Mouse (Mus musculus) heart, embryonic 12.5 days (tissue): ENCODE data around the gene Pla1a. TPM values are rescaled to one million over a fixed set of nuclear protein-coding genes. Genes with fewer than 3 reads are reported as not detected.
"Not testable (repeated sequence)": the region's sequence is repeated elsewhere in the genome, so short reads cannot be mapped to it uniquely, and the experiment has no call there.

ENCODE experiments used
- ATAC-seq: fragments of 200-750 bp; cut with Nextera tagmentation; 2 replicates; pipeline ENCODE4 v1.8.0; 2017; ENCODE audit warnings: moderate TSS enrichment, moderate library complexity; ENCODE audit not compliant: insufficient number of reproducible peaks, low FRiP score
- H3K27ac ChIP-seq: fragments of 300-500 bp; sonication (generic); 2 replicates; pipeline ENCODE4 v1.5.1; 2016; ENCODE audit warnings: mild to moderate bottlenecking, moderate library complexity; ENCODE audit not compliant: poor library complexity, severe bottlenecking
- H3K27me3 ChIP-seq: fragments of 300-500 bp; sonication (generic); replicated peaks from 2 replicates; pipeline ENCODE4 v1.6.1; 2016; ENCODE audit warnings: mild to moderate bottlenecking, moderate library complexity
- H3K36me3 ChIP-seq: fragments of 300-500 bp; sonication (generic); 2 replicates; pipeline ENCODE4 v1.6.1; 2016; ENCODE audit warnings: mild to moderate bottlenecking, moderate library complexity
- H3K4me1 ChIP-seq: fragments of 300-500 bp; sonication (generic); replicated peaks from 2 replicates; pipeline ENCODE4 v1.6.1; 2016; ENCODE audit warnings: mild to moderate bottlenecking
- H3K4me2 ChIP-seq: fragments of 300-500 bp; sonication (generic); 2 replicates; pipeline ENCODE4 v1.6.1; 2016; ENCODE audit warnings: mild to moderate bottlenecking, moderate library complexity
- H3K4me3 ChIP-seq: fragments of 300-500 bp; sonication (generic); 2 replicates; pipeline ENCODE4 v1.5.1; 2016; ENCODE audit warnings: mild to moderate bottlenecking
- H3K9ac ChIP-seq: fragments of 300-500 bp; sonication (generic); 2 replicates; pipeline ENCODE4 v1.6.1; 2016; ENCODE audit warnings: mild to moderate bottlenecking, moderate library complexity
- H3K9me3 ChIP-seq: fragments of 300-500 bp; sonication (generic); replicated peaks from 2 replicates; pipeline ENCODE4 v1.6.1; 2016; ENCODE audit warnings: mild to moderate bottlenecking, moderate library complexity
- WGBS: fragments of 180-500 bp; shearing (Covaris S2); methylation state at CpG from one replicate; pipeline ENCODE4 v1.1.7; 2016; 5-methylcytosine and 5-hydroxymethylcytosine counted together
- polyA plus RNA-seq: library from polyadenylated mRNA; unstranded; fragments of >200 nt; fragmentation: Nextera tagmentation; extraction: Ambion mirVana; gene quantifications from 2 replicates; pipeline ENCODE4 v1.2.1, GENCODE M21; 2016

Gene Pla1a
- 0.17 and 0.28 TPM in 2 replicates for polyA plus RNA-seq

DNA sequence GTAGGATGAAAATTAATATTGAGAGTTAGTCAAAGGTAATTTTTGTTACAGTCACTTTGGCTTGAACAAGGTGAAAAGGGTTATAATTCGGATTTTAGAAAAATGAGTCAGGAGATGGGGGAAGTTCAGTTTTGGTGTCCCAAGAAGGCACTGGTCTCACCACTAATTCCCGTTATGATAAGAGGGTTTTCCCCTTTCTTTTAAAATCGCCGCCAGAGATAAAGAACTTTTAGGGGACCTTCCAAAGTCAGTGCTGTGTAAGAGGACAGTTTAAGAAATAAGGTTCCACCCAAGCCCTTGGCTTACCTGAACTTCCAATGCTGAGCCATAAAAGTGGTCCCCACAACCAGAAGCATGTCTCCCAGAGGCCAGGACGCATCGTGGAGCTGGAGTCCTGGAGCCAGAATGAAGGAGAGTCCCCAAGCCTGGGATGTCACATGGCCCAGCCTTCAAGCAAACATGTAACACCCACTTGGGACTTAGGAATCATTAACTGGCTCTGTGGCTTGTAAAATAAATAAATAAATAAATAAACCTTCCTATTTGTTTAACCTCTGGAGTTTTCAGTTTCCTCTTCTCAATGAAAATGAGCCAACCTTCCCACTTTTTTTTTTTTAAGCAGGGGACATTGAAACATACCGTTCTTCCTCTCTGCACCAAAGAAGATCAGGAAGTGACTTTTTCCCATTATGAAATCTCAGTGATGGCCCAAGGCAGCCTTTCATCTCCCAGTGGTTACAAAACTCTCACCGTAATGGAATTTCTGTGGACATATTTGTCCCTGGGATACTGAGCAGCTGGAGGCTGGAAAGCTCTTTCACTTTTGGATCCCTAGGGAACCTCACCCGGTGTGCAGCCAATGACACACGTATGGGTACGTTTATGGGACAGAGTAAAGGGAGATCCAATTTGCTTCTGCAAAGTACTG is at the start of gene Pla1a:
TSS of gene Pla1a (minus strand) at position 648 of the 928 bp plus-strand sequence.
- WGBS, result 74% methylated on average over 11 of the region's 11 CpGs
- ATAC-seq, result no peak
- Histone ChIP-seq H3K4me3 (no peak within 1 kb of the TSS), H3K27me3 (no peaks in the 10 kb centered on the region), H3K4me2 (peak within 1 kb of the TSS; percentile 35), H3K9me3 (no peaks in the 10 kb centered on the region), H3K4me1 (peaks cover 15% of the 10 kb centered on the region), H3K9ac (no peak within 1 kb of the TSS; the same call in 1 of the 2 replicates), H3K36me3 (no peaks in the 10 kb centered on the region), H3K27ac (no peak within 1 kb of the TSS)

DNA sequence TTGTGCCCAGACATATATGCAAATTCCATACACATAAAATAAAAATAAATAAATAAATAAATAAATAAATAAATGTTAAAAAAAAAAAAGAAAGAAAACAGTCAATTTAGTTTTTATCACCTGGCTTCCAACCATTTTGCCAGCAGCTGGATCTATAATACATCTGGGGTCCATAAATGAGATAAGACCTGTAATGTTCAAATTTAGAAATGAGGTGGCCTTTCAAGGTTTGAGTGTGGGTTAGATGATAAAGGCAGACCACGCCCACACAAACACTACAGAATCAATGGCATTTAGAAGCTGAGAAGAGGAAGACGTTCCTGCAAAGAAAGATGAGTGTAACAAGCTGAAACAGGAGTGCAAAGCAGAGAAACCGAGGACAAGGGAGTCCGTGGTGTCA is 48.4 kb upstream of the Pla1a start:
- Histone ChIP-seq H3K9ac (no peak overlapping the region), H3K27me3 (peaks cover 9% of the 10 kb centered on the region; the same call in 1 of the 2 replicates), H3K4me3 (no peak overlapping the region), H3K4me1 (peaks cover 17% of the 10 kb centered on the region), H3K4me2 (no peak overlapping the region), H3K36me3 (no peaks in the 10 kb centered on the region), H3K9me3 (no peaks in the 10 kb centered on the region), H3K27ac (no peak overlapping the region)
- WGBS, result 59% methylated on average over 4 of the region's 4 CpGs
- ATAC-seq, result no peak

DNA sequence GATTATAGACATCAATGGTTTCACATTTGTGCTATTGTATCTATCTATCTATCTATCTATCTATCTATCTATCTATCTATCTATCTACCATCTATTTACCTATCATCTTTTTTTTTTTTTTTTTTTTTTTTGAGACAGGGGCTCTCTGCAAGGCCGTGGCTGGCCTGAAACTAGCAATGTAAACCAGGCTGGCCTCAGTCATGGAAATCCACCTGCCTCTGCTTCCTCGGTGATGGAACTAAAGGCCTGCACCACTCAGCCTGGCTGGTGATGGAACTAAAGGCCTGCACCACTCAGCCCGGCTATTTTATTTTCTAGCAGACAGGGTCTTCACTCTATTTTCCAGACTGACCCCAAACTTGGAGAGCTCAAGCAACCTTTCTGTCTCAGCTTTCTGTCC is 45.4 kb upstream of the Pla1a start:
- no peaks in the 10 kb centered on the region for H3K9me3 ChIP-seq
- no peak overlapping the region for H3K27ac ChIP-seq
- ATAC-seq, result no peak
- no peaks in the 10 kb centered on the region for H3K36me3 ChIP-seq
- H3K4me3 ChIP-seq, result no peak overlapping the region
- H3K4me2 ChIP-seq, result no peak overlapping the region
- peaks cover 14% of the 10 kb centered on the region for H3K4me1 ChIP-seq
- 83% methylated on average over 3 of the region's 3 CpGs for WGBS
- H3K9ac ChIP-seq, result no peak overlapping the region
- H3K27me3 ChIP-seq, result no peaks in the 10 kb centered on the region; the same call in 1 of the 2 replicates

DNA sequence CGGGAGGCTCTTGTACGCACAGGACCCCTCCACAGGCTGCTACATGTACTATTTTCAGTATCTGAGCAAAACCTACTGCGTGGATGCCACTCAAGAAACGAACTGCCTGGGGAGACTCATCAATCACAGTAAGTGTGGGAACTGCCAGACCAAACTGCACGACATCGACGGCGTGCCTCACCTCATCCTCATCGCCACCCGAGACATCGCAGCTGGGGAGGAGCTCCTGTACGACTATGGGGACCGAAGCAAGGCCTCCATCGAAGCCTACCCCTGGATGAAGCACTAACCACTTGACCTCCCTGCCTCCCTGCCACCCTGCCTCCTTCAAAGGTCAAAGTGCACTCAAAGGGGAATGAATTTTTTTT is 44.3 kb upstream of the Pla1a start:
- 33% methylated on average over 14 of the region's 14 CpGs for WGBS
- H3K36me3 ChIP-seq, H3K9me3 ChIP-seq, H3K4me1 ChIP-seq, H3K27me3 ChIP-seq: not testable (repeated sequence)
- Histone ChIP-seq H3K9ac (peak overlapping the region; percentile 71; the same call in 1 of the 2 replicates), H3K27ac (peak overlapping the region; percentile 94; the same call in 1 of the 2 replicates), H3K4me3 (peak overlapping the region; percentile 48), H3K4me2 (peak overlapping the region; percentile 81)
- ATAC-seq, result 0 out of 2 replicates have a peak, but pooled peaks have one; percentile 26

DNA sequence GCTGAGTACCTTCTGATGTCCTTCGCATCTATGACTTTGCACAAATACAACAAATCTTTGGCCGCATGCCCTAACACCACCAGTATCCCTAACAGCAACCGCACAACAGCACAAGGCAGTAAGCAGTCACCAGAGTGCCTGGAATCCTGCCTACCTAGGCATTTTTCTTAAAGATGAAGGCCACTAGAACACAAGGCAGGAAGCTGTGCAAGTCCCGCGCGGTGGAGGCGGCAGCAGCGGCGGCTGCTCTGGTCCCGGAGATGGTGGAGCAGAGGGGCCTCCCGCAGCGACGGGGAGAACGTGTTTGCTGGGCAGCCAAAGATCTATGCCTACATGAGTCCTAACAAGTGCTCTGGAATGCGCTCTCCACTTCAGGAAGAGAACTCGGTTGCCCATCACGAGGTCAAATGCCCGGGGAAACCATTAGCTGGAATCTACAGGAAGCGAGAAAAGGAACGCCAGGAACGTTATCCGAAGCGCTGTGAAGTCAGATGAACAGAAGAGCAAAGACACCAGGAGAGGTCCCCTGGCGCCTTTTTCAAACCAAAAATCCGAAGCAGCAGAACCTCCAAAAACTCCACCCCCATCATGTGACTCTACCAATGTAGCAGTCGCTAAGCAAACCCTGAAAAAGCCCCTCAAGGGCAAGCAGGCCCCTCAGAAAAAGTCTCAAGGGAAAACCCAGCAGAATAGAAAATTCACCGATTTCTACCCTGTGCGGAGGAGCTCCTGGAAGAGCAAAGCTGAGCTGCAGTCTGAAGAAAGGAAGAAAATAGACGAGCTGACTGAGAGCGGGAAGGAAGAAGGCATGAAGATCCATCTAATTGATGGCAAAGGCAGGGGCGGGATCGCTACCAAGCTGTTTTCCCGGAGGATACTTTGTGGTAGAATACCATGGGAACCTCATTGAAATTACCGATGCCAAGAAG is 43.6 kb upstream of the Pla1a start:
- H3K4me1 ChIP-seq, result peaks cover 10% of the 10 kb centered on the region
- H3K4me2 ChIP-seq, result peak overlapping the region; percentile 81
- peak overlapping the region; percentile 94 for H3K27ac ChIP-seq
- H3K36me3 ChIP-seq, result no peaks in the 10 kb centered on the region
- 7% methylated on average over 34 of the region's 34 CpGs for WGBS
- 0 out of 2 replicates have a peak, but pooled peaks have one; percentile 17 for ATAC-seq
- peak overlapping the region; percentile 48 for H3K4me3 ChIP-seq
- H3K27me3 ChIP-seq, result no peaks in the 10 kb centered on the region
- H3K9ac ChIP-seq, result peak overlapping the region; percentile 71
- H3K9me3 ChIP-seq, result no peaks in the 10 kb centered on the region

DNA sequence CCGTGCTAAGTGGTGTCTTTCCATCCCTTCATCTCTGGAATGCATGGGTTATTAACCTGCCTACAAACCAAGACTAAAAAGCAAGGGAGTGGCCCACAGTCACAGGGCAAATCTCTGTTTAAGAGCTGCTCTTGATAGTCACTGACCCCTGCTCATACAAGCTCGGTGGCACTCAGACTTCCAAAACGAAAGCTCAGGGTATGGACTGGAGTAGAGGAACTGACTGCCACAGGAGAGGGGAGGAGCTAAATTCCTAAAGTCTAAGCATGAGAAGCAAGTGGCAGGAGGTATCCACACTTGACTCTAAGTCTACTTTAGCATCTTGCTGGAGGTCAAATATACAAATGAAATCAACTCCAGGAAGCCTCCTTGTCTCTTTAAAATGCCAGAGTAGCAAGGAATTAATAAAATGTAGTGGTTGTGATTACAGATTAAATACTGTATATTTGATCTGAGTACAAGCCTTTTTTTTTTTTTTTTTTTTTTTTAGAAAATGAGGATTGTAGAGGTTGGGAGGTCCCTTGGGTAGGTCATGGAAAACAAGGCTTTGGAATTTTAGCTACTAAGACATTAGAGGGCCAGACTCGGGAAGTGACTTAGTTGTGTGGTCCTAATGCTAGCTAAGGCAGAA is 42.9 kb upstream of the Pla1a start:
- WGBS, result 21% methylated on average over 4 of the region's 4 CpGs
- no peaks in the 10 kb centered on the region for H3K27me3 ChIP-seq
- H3K9me3 ChIP-seq, result no peaks in the 10 kb centered on the region
- H3K9ac ChIP-seq, result 0 out of 2 replicates have a peak overlapping the region, but pooled peaks have one; percentile 71
- peak overlapping the region; percentile 48 for H3K4me3 ChIP-seq
- 0 out of 2 replicates have a peak, but pooled peaks have one; percentile 9 for ATAC-seq
- H3K36me3 ChIP-seq, result no peaks in the 10 kb centered on the region
- H3K4me2 ChIP-seq, result peak overlapping the region; percentile 81
- H3K27ac ChIP-seq, result peak overlapping the region; percentile 94
- H3K4me1 ChIP-seq, result peaks cover 10% of the 10 kb centered on the region

DNA sequence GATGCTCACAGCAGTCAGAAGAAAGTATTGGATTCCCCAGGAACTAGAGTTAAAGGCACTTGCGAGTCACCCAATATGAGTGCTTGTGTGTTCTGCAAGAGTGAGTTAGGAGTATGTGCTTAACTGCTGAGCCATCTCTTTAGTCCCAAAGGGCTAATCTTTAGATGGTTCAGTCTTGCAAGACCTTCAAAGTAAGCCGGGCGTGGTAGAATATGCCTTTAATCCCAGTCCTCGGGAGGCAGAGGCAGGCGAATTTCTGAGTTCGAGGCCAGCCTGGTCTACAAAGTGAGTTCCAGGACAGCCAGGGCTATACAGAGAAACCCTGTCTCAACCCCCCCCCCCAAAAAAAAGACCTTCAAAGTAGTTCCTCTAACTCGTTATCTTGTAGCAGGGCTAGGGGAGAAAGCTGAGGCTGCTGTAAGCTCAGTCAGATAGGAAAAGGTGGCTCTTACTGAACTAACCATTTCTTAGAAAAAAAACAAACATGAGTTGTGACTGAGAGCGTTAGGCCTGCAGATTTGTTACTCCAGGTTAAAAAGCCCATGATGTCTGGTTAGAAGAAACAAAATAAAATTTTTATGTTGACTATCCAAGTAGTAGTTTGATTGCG is 41.8 kb upstream of the Pla1a start:
- 82% methylated on average over 9 of the region's 9 CpGs for WGBS
- ATAC-seq, result no peak
- Histone ChIP-seq H3K27me3 (no peaks in the 10 kb centered on the region), H3K36me3 (no peaks in the 10 kb centered on the region), H3K9ac (no peak overlapping the region), H3K4me1 (peaks cover 10% of the 10 kb centered on the region), H3K4me3 (no peak overlapping the region), H3K9me3 (no peaks in the 10 kb centered on the region), H3K27ac (no peak overlapping the region), H3K4me2 (no peak overlapping the region)

DNA sequence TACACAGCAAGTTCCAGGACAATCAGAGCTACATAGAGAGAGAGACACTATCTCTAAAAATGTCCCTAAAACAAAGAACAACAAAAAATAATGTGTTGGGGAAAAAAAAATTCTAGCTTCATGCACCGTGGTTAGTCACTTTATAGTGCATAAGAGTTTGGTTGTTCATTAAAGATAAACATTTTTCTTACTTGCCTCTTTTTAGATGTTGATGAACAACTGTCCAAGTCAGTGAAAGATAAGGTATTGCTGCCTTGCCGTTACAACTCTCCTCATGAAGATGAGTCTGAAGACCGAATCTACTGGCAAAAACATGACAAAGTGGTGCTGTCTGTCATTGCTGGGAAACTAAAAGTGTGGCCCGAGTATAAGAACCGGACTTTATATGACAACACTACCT is 40.7 kb upstream of the Pla1a start:
- no peaks in the 10 kb centered on the region for H3K9me3 ChIP-seq
- H3K27ac ChIP-seq, result no peak overlapping the region
- peaks cover 10% of the 10 kb centered on the region for H3K4me1 ChIP-seq
- 83% methylated on average over 5 of the region's 5 CpGs for WGBS
- no peaks in the 10 kb centered on the region for H3K36me3 ChIP-seq
- no peak for ATAC-seq
- H3K27me3 ChIP-seq, result no peaks in the 10 kb centered on the region
- H3K9ac ChIP-seq, result no peak overlapping the region
- no peak overlapping the region for H3K4me3 ChIP-seq
- no peak overlapping the region for H3K4me2 ChIP-seq

DNA sequence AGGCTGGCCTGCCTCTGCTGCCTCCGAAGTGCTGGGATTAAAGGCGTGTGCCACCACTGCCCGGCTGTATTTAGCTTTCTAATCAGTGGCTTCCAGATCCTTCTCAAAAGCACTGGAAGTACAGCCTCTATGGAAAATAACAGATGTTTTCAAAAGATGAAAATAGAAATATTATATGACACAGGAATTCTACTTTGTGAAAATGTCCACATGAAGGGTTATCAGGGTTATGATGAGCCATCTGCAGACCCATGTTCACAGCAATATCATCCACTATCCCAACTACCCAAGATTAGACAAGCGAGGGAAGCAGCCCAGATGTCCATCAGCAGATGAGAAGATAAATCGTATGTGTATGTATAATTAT is 39.5 kb upstream of the Pla1a start:
- no peaks in the 10 kb centered on the region for H3K9me3 ChIP-seq
- WGBS, result 78% methylated on average over 5 of the region's 5 CpGs
- ATAC-seq, result no peak

DNA sequence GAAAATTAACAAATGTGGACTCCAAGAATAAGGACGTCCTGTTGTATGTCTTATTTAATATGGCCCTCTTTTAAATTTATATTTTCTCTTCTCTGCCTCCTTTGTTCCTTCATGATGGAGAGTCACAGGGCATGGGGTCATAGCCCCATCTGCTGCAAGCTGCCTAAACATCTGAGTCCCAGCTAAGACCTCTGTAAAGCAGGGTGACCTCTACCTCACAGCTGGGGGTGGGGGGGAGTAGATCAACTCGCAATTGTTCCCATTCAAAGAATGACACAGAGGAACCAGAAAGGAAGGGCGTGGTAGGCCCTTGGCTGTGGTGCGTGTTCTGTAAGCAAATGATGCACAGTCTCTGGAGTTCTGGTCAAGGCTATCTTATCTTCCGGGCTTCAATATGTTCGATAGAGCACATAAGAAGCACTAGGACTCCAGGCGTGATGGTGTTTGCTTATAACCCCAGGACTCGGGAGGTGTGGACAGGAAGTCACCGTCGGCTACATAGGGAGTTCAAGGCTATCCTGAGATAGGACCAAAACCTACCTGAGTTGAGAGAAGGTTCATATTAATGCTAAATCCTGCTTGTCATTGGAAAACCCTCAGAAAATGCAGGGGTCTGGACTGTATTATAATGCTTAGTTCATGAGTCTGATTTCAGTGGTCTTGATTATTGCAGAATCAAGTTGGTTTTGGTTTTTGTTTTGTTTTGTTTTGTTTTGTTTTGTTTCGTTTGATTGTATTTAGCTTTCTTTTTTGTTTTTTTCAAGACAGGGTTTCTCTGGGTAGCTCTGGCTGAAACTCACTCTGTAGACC is 39.0 kb upstream of the Pla1a start:
- no peak overlapping the region for H3K9ac ChIP-seq
- peaks cover 11% of the 10 kb centered on the region for H3K4me1 ChIP-seq
- no peak overlapping the region for H3K4me2 ChIP-seq
- ATAC-seq, result no peak
- 66% methylated on average over 11 of the region's 11 CpGs for WGBS
- no peaks in the 10 kb centered on the region for H3K36me3 ChIP-seq
- no peaks in the 10 kb centered on the region for H3K9me3 ChIP-seq
- no peak overlapping the region for H3K27ac ChIP-seq
- no peaks in the 10 kb centered on the region for H3K27me3 ChIP-seq
- no peak overlapping the region for H3K4me3 ChIP-seq

More for the DNA sequence above, 39.5 kb upstream of the Pla1a start:
- no peak overlapping the region for H3K4me2 ChIP-seq
- H3K36me3 ChIP-seq, result no peaks in the 10 kb centered on the region
- H3K4me3 ChIP-seq, result no peak overlapping the region
- peaks cover 10% of the 10 kb centered on the region for H3K4me1 ChIP-seq
- no peak overlapping the region for H3K9ac ChIP-seq
- no peaks in the 10 kb centered on the region for H3K27me3 ChIP-seq
- no peak overlapping the region for H3K27ac ChIP-seq
